Mouse (Mus musculus): Measurements from ENCODE around the gene Angptl4. TPM values are rescaled to one million over a fixed set of nuclear protein-coding genes. Genes with fewer than 3 reads are reported as not detected.
"Not testable (repeated sequence)": the region's sequence is repeated elsewhere in the genome, so short reads cannot be mapped to it uniquely, and the experiment has no call there.

Gene Angptl4
- polyA plus RNA-seq, 1 experiment from 2014 or later, result 93.5 TPM

- Histone ChIP-seq H3K36me3 (replicated peaks; ENCODE audit: insufficient read depth, low read length) (peaks cover 24% of the 10 kb centered on the region), H3K27me3 (ENCODE audit: insufficient read depth, low read length) (no peaks in the 10 kb centered on the region), H3K9me3 (ENCODE audit: low read length) (no peaks in the 10 kb centered on the region), H3K27ac (ENCODE audit: low read depth) (peak within 1 kb of the TSS; percentile 88), H3K4me3 (ENCODE audit: low read depth, low read length) (peak within 1 kb of the TSS; percentile 83), H3K4me2 (ENCODE audit: low read depth, low read length) (peak within 1 kb of the TSS; percentile 87), H3K4me1 (ENCODE audit: insufficient read depth) (peaks cover 23% of the 10 kb centered on the region), H3K9ac (replicated peaks) (peak within 1 kb of the TSS; percentile 87)
- ATAC-seq, result peak; percentile 90
- peak; percentile 99 for DNase-seq
- WGBS (ENCODE audit: insufficient replicate concordance), result under 1% methylated on average over 51 of the region's 51 CpGs
- no peak for TF ChIP-seq CTCF (IDR thresholded peaks at IDR 0.05; ENCODE audit: low read depth)
- peak; percentile 88 for TF ChIP-seq EP300 (IDR thresholded peaks at IDR 0.05; ENCODE audit: low read depth)
Observed at GRCm38 (mm10) chr17:33824084-33824996, 42.7 kb upstream of the Angptl4 start, which contains the start of the genes Rps28 and Ndufa7. Rps28 (minus strand) TSS chr17:33824562. Ndufa7 (plus strand) TSS chr17:33824572.

- not testable (repeated sequence) for H3K27me3 ChIP-seq (ENCODE audit: insufficient read depth, low read length); ATAC-seq; DNase-seq; H3K9me3 ChIP-seq (ENCODE audit: low read length)
- Histone ChIP-seq H3K27ac (ENCODE audit: low read depth) (peak overlapping the region; percentile 60; the same call in 1 of the 2 replicates), H3K9ac (replicated peaks) (peak overlapping the region; percentile 87), H3K4me1 (ENCODE audit: insufficient read depth) (peaks cover 26% of the 10 kb centered on the region), H3K4me3 (ENCODE audit: low read depth, low read length) (peak overlapping the region; percentile 83), H3K4me2 (ENCODE audit: low read depth, low read length) (peak overlapping the region; percentile 87), H3K36me3 (replicated peaks; ENCODE audit: insufficient read depth, low read length) (peaks cover 24% of the 10 kb centered on the region)
- 65% methylated on average over 8 of the region's 8 CpGs for WGBS (ENCODE audit: insufficient replicate concordance)
Observed at GRCm38 (mm10) chr17:33823171-33823570, 41.5 kb upstream of the Angptl4 start.

- DNase-seq (no peak), ATAC-seq (no peak)
- H3K4me2 ChIP-seq (ENCODE audit: low read depth, low read length), result peak overlapping the region; percentile 87; the same call in 1 of the 2 replicates
- peaks cover 24% of the 10 kb centered on the region for H3K36me3 ChIP-seq (replicated peaks; ENCODE audit: insufficient read depth, low read length)
- H3K27me3 ChIP-seq (ENCODE audit: insufficient read depth, low read length), result no peaks in the 10 kb centered on the region
- no peak overlapping the region for H3K27ac ChIP-seq (ENCODE audit: low read depth)
- H3K9ac ChIP-seq (replicated peaks), result no peak overlapping the region
- TF ChIP-seq EP300 (IDR thresholded peaks at IDR 0.05; ENCODE audit: low read depth) (no peak), CTCF (IDR thresholded peaks at IDR 0.05; ENCODE audit: low read depth) (peak; percentile 20; the same call in 1 of the 2 replicates)
- no peaks in the 10 kb centered on the region for H3K9me3 ChIP-seq (ENCODE audit: low read length)
- H3K4me3 ChIP-seq (ENCODE audit: low read depth, low read length), result no peak overlapping the region
- H3K4me1 ChIP-seq (ENCODE audit: insufficient read depth), result peaks cover 28% of the 10 kb centered on the region
- 66% methylated on average over 1 of the region's 1 CpGs for WGBS (ENCODE audit: insufficient replicate concordance)
Observed at GRCm38 (mm10) chr17:33822436-33822959, 40.9 kb upstream of the Angptl4 start.

GRCm38 (mm10) chr17:33817969-33818643 lies 36.5 kb upstream of the Angptl4 start:
- WGBS (ENCODE audit: insufficient replicate concordance), result 21% methylated on average over 33 of the region's 33 CpGs
- ATAC-seq, result peak; percentile 10
- peak overlapping the region; percentile 75 for H3K9ac ChIP-seq (replicated peaks)

GRCm38 (mm10) chr17:33817184-33817968 lies 35.7 kb upstream of the Angptl4 start:
- Histone ChIP-seq H3K27me3 (ENCODE audit: insufficient read depth, low read length) (no peaks in the 10 kb centered on the region), H3K9me3 (ENCODE audit: low read length) (no peaks in the 10 kb centered on the region), H3K27ac (ENCODE audit: low read depth) (peak overlapping the region; percentile 76), H3K4me2 (ENCODE audit: low read depth, low read length) (peak overlapping the region; percentile 95), H3K4me1 (ENCODE audit: insufficient read depth) (peaks cover 23% of the 10 kb centered on the region), H3K9ac (replicated peaks) (peak overlapping the region; percentile 75), H3K4me3 (ENCODE audit: low read depth, low read length) (peak overlapping the region; percentile 50), H3K36me3 (replicated peaks; ENCODE audit: insufficient read depth, low read length) (peaks cover 20% of the 10 kb centered on the region)
- under 1% methylated on average over 79 of the region's 89 CpGs for WGBS (ENCODE audit: insufficient replicate concordance)
- no peak for TF ChIP-seq CTCF (IDR thresholded peaks at IDR 0.05; ENCODE audit: low read depth)
- no peak for TF ChIP-seq EP300 (IDR thresholded peaks at IDR 0.05; ENCODE audit: low read depth)
- ATAC-seq (peak; percentile 97), DNase-seq (peak; percentile 97)

More at GRCm38 (mm10) chr17:33817969-33818643, 36.5 kb upstream of the Angptl4 start:
- H3K9me3 ChIP-seq (ENCODE audit: low read length), result no peaks in the 10 kb centered on the region
- TF ChIP-seq CTCF (IDR thresholded peaks at IDR 0.05; ENCODE audit: low read depth) (no peak), EP300 (IDR thresholded peaks at IDR 0.05; ENCODE audit: low read depth) (no peak)
- H3K4me2 ChIP-seq (ENCODE audit: low read depth, low read length), result peak overlapping the region; percentile 95
- peaks cover 24% of the 10 kb centered on the region for H3K36me3 ChIP-seq (replicated peaks; ENCODE audit: insufficient read depth, low read length)
- peak overlapping the region; percentile 73 for H3K27ac ChIP-seq (ENCODE audit: low read depth)
- H3K4me3 ChIP-seq (ENCODE audit: low read depth, low read length), result peak overlapping the region; percentile 50
- H3K4me1 ChIP-seq (ENCODE audit: insufficient read depth), result peaks cover 23% of the 10 kb centered on the region
- no peak for DNase-seq
- no peaks in the 10 kb centered on the region for H3K27me3 ChIP-seq (ENCODE audit: insufficient read depth, low read length)

Data from liver, postnatal 0 days (tissue).